Mouse (Mus musculus) kidney, adult 18-20 months (tissue): ENCODE results near the gene Slc44a1.

ENCODE experiments used
- DNase-seq: peaks from one replicate; pipeline ENCODE4 v3.0.0; 2021

Slc44a1 gene

GRCm38 (mm10) chr4:53474109-53474508 is 33.9 kb downstream of the Slc44a1 start:
- DNase-seq: no peak

- no peak for DNase-seq
These were observed 35.2 kb downstream of the Slc44a1 start for GRCm38 (mm10) chr4:53475230-53475952.

- DNase-seq: no peak
These were observed 38.4 kb downstream of the Slc44a1 start for GRCm38 (mm10) chr4:53478644-53479043.

- no peak for DNase-seq
These were observed 47.3 kb downstream of the Slc44a1 start for GRCm38 (mm10) chr4:53487216-53488188.

GRCm38 (mm10) chr4:53488803-53489202 is 48.6 kb downstream of the Slc44a1 start:
- DNase-seq: no peak

GRCm38 (mm10) chr4:53490371-53490770 is 50.2 kb downstream of the Slc44a1 start:
- DNase-seq: no peak

GRCm38 (mm10) chr4:53491269-53491668 is 51.1 kb downstream of the Slc44a1 start:
- no peak for DNase-seq

- DNase-seq: no peak
These were observed 55.4 kb downstream of the Slc44a1 start for GRCm38 (mm10) chr4:53495646-53496045.

GRCm38 (mm10) chr4:53502764-53503163 is 62.6 kb downstream of the Slc44a1 start:
- no peak for DNase-seq

GRCm38 (mm10) chr4:53512131-53512916 is 72.1 kb downstream of the Slc44a1 start:
- peak; percentile 26 for DNase-seq

GRCm38 (mm10) chr4:53513276-53514081 is 73.3 kb downstream of the Slc44a1 start:
- peak; percentile 24 for DNase-seq

GRCm38 (mm10) chr4:53516011-53516532 is 75.9 kb downstream of the Slc44a1 start:
- DNase-seq: no peak

GRCm38 (mm10) chr4:53519429-53519828 is 79.2 kb downstream of the Slc44a1 start:
- no peak for DNase-seq

GRCm38 (mm10) chr4:53521028-53521427 is 80.8 kb downstream of the Slc44a1 start:
- no peak for DNase-seq

- no peak for DNase-seq
These were observed 82.4 kb downstream of the Slc44a1 start for GRCm38 (mm10) chr4:53522655-53523054.

- DNase-seq: no peak
These were observed 85.3 kb downstream of the Slc44a1 start for GRCm38 (mm10) chr4:53525503-53525902.

- DNase-seq: no peak
These were observed 85.8 kb downstream of the Slc44a1 start for GRCm38 (mm10) chr4:53525994-53526393.

GRCm38 (mm10) chr4:53526446-53526845 is 86.2 kb downstream of the Slc44a1 start:
- DNase-seq: no peak

GRCm38 (mm10) chr4:53535795-53536194 is 95.6 kb downstream of the Slc44a1 start:
- no peak for DNase-seq

- no peak for DNase-seq
These were observed 96.9 kb downstream of the Slc44a1 start for GRCm38 (mm10) chr4:53537101-53537500.

GRCm38 (mm10) chr4:53537539-53537938 is 97.3 kb downstream of the Slc44a1 start:
- DNase-seq: no peak

GRCm38 (mm10) chr4:53538600-53538999 is 98.4 kb downstream of the Slc44a1 start:
- no peak for DNase-seq
